Mouse (Mus musculus) hindbrain, embryonic 14.5 days (tissue): ENCODE data around the gene Babam2. TPM values are rescaled to one million over a fixed set of nuclear protein-coding genes. Genes with fewer than 3 reads are reported as not detected.

Experiments used
- ATAC-seq: fragments of 200-750 bp; cut with Nextera tagmentation; 2 replicates; pipeline ENCODE4 v1.8.0; 2017; ENCODE audit warnings: moderate number of reproducible peaks, mild to moderate bottlenecking, moderate TSS enrichment, moderate library complexity; ENCODE audit not compliant: low FRiP score
- DNase-seq: peaks from one replicate; pipeline ENCODE4 v3.0.0-alpha.2; 2015; ENCODE audit warnings: low spot score
- H3K27ac ChIP-seq: fragments of 300-500 bp; sonication (generic); 2 replicates; pipeline ENCODE4 v1.5.1; 2014; ENCODE audit warnings: mild to moderate bottlenecking, moderate library complexity
- H3K27me3 ChIP-seq: fragments of 300-500 bp; sonication (generic); 2 replicates; pipeline ENCODE4 v1.6.1; 2014; ENCODE audit warnings: mild to moderate bottlenecking, low read length, mixed read lengths; ENCODE audit not compliant: control insufficient read depth, insufficient read depth
- H3K36me3 ChIP-seq: fragments of 300-500 bp; sonication (generic); replicated peaks from 2 replicates; pipeline ENCODE4 v1.6.1; 2014; ENCODE audit not compliant: control insufficient read depth, insufficient read depth
- H3K4me1 ChIP-seq: fragments of 300-500 bp; sonication (generic); replicated peaks from 2 replicates; pipeline ENCODE4 v1.6.1; 2014; ENCODE audit warnings: antibody characterized with exemption, low read length, mixed read lengths; ENCODE audit not compliant: control insufficient read depth, insufficient read depth
- H3K4me2 ChIP-seq: fragments of 300-500 bp; sonication (generic); replicated peaks from 2 replicates; pipeline ENCODE4 v1.6.1; 2014; ENCODE audit warnings: mild to moderate bottlenecking, moderate library complexity
- H3K4me3 ChIP-seq: fragments of 300-500 bp; sonication (generic); replicated peaks from 2 replicates; pipeline ENCODE4 v1.5.1; 2014; ENCODE audit warnings: mild to moderate bottlenecking, low read length
- H3K9ac ChIP-seq: fragments of 300-500 bp; sonication (generic); 2 replicates; pipeline ENCODE4 v1.6.1; 2014
- H3K9me3 ChIP-seq: fragments of 300-500 bp; sonication (generic); 2 replicates; pipeline ENCODE4 v1.6.1; 2016; ENCODE audit warnings: low read length; ENCODE audit not compliant: control insufficient read depth
- WGBS: fragments of 180-500 bp; shearing (Covaris S2); extraction: QIAGEN DNeasy Blood & Tissue Kit; methylation state at CpG from one replicate; pipeline ENCODE4 v1.1.7; 2014; 5-methylcytosine and 5-hydroxymethylcytosine counted together
- polyA plus RNA-seq: library from polyadenylated mRNA; unstranded; fragments of >200 nt; fragmentation: Nextera tagmentation; extraction: Ambion mirVana; gene quantifications from 2 replicates; pipeline ENCODE4 v1.2.1, GENCODE M21; 2014

The Babam2 gene
- polyA plus RNA-seq, 1 experiment from 2014 or later = 39.8 TPM

GRCm38 (mm10) chr5:32066839-32067238 lies 369.4 kb downstream of the Babam2 start:
- no peaks in the 10 kb centered on the region for H3K36me3 ChIP-seq
- no peaks in the 10 kb centered on the region for H3K4me1 ChIP-seq
- H3K27me3 ChIP-seq = no peaks in the 10 kb centered on the region
- H3K9ac ChIP-seq = no peak overlapping the region
- no peak overlapping the region for H3K4me3 ChIP-seq
- ATAC-seq = no peak
- no peak for DNase-seq
- no peak overlapping the region for H3K4me2 ChIP-seq
- no peaks in the 10 kb centered on the region for H3K9me3 ChIP-seq
- WGBS = 87% methylated on average over 2 of the region's 2 CpGs
- H3K27ac ChIP-seq = no peak overlapping the region

GRCm38 (mm10) chr5:32068616-32069015 lies 371.1 kb downstream of the Babam2 start:
- no peaks in the 10 kb centered on the region for H3K27me3 ChIP-seq

GRCm38 (mm10) chr5:32069096-32069495 lies 371.6 kb downstream of the Babam2 start:
- no peak for DNase-seq
- no peak overlapping the region for H3K4me3 ChIP-seq
- H3K4me2 ChIP-seq = no peak overlapping the region
- H3K27ac ChIP-seq = no peak overlapping the region
- 79% methylated on average over 4 of the region's 4 CpGs for WGBS
- no peaks in the 10 kb centered on the region for H3K27me3 ChIP-seq
- H3K9ac ChIP-seq = no peak overlapping the region
- no peak for ATAC-seq
- no peaks in the 10 kb centered on the region for H3K9me3 ChIP-seq
- H3K36me3 ChIP-seq = no peaks in the 10 kb centered on the region
- H3K4me1 ChIP-seq = no peaks in the 10 kb centered on the region

More at GRCm38 (mm10) chr5:32068616-32069015, 371.1 kb downstream of the Babam2 start:
- H3K4me1 ChIP-seq = no peaks in the 10 kb centered on the region
- DNase-seq = no peak
- ATAC-seq = no peak
- no peak overlapping the region for H3K9ac ChIP-seq
- 86% methylated on average over 3 of the region's 3 CpGs for WGBS
- H3K4me2 ChIP-seq = no peak overlapping the region
- no peaks in the 10 kb centered on the region for H3K9me3 ChIP-seq
- H3K27ac ChIP-seq = no peak overlapping the region
- no peak overlapping the region for H3K4me3 ChIP-seq
- no peaks in the 10 kb centered on the region for H3K36me3 ChIP-seq

- Histone ChIP-seq H3K4me2 (no peak overlapping the region), H3K4me3 (no peak overlapping the region), H3K9ac (no peak overlapping the region), H3K36me3 (no peaks in the 10 kb centered on the region), H3K4me1 (no peaks in the 10 kb centered on the region), H3K9me3 (no peaks in the 10 kb centered on the region), H3K27me3 (no peaks in the 10 kb centered on the region), H3K27ac (no peak overlapping the region)
- DNase-seq (no peak), ATAC-seq (no peak)
- WGBS = 80% methylated on average over 10 of the region's 10 CpGs
Measured at GRCm38 (mm10) chr5:32069566-32070169, 372.2 kb downstream of the Babam2 start.

GRCm38 (mm10) chr5:32070781-32071180 lies 373.3 kb downstream of the Babam2 start:
- Histone ChIP-seq H3K27me3 (no peaks in the 10 kb centered on the region), H3K9ac (no peak overlapping the region), H3K4me2 (no peak overlapping the region), H3K4me3 (no peak overlapping the region), H3K9me3 (no peaks in the 10 kb centered on the region), H3K27ac (no peak overlapping the region), H3K4me1 (no peaks in the 10 kb centered on the region), H3K36me3 (no peaks in the 10 kb centered on the region)
- ATAC-seq (no peak), DNase-seq (no peak)
- 88% methylated on average over 3 of the region's 3 CpGs for WGBS

GRCm38 (mm10) chr5:32071314-32071713 lies 373.8 kb downstream of the Babam2 start:
- no peak for ATAC-seq
- no peaks in the 10 kb centered on the region for H3K36me3 ChIP-seq
- H3K4me2 ChIP-seq = no peak overlapping the region
- H3K4me1 ChIP-seq = no peaks in the 10 kb centered on the region
- H3K27ac ChIP-seq = no peak overlapping the region
- DNase-seq = no peak
- no peaks in the 10 kb centered on the region for H3K27me3 ChIP-seq
- 84% methylated on average over 4 of the region's 4 CpGs for WGBS
- H3K4me3 ChIP-seq = no peak overlapping the region
- H3K9me3 ChIP-seq = no peaks in the 10 kb centered on the region
- H3K9ac ChIP-seq = no peak overlapping the region

GRCm38 (mm10) chr5:32071824-32072223 lies 374.3 kb downstream of the Babam2 start:
- Histone ChIP-seq H3K9me3 (no peaks in the 10 kb centered on the region), H3K4me2 (no peak overlapping the region), H3K9ac (no peak overlapping the region), H3K27ac (no peak overlapping the region), H3K36me3 (no peaks in the 10 kb centered on the region), H3K27me3 (no peaks in the 10 kb centered on the region), H3K4me3 (no peak overlapping the region), H3K4me1 (no peaks in the 10 kb centered on the region)
- ATAC-seq (no peak), DNase-seq (no peak)
- 91% methylated on average over 5 of the region's 5 CpGs for WGBS

GRCm38 (mm10) chr5:32072877-32073276 lies 375.4 kb downstream of the Babam2 start:
- Histone ChIP-seq H3K4me1 (no peaks in the 10 kb centered on the region), H3K4me2 (no peak overlapping the region), H3K27me3 (no peaks in the 10 kb centered on the region), H3K27ac (no peak overlapping the region), H3K9ac (no peak overlapping the region), H3K9me3 (no peaks in the 10 kb centered on the region), H3K36me3 (no peaks in the 10 kb centered on the region), H3K4me3 (no peak overlapping the region)
- no peak for DNase-seq
- 97% methylated on average over 3 of the region's 3 CpGs for WGBS
- ATAC-seq = no peak

GRCm38 (mm10) chr5:32074053-32074452 lies 376.6 kb downstream of the Babam2 start:
- WGBS = 83% methylated on average over 3 of the region's 3 CpGs

GRCm38 (mm10) chr5:32077139-32077538 lies 379.7 kb downstream of the Babam2 start:
- Histone ChIP-seq H3K4me2 (no peak overlapping the region), H3K4me1 (peaks cover 5% of the 10 kb centered on the region; the same call in 1 of the 2 replicates), H3K9ac (no peak overlapping the region), H3K9me3 (no peaks in the 10 kb centered on the region), H3K27me3 (no peaks in the 10 kb centered on the region), H3K36me3 (no peaks in the 10 kb centered on the region), H3K27ac (no peak overlapping the region), H3K4me3 (no peak overlapping the region)
- ATAC-seq = no peak
- no peak for DNase-seq
- 95% methylated on average over 3 of the region's 3 CpGs for WGBS

More at GRCm38 (mm10) chr5:32074053-32074452, 376.6 kb downstream of the Babam2 start:
- Histone ChIP-seq H3K4me1 (no peaks in the 10 kb centered on the region), H3K9me3 (no peaks in the 10 kb centered on the region), H3K27ac (no peak overlapping the region), H3K4me3 (no peak overlapping the region), H3K27me3 (no peaks in the 10 kb centered on the region), H3K9ac (no peak overlapping the region), H3K4me2 (no peak overlapping the region), H3K36me3 (no peaks in the 10 kb centered on the region)
- no peak for DNase-seq
- ATAC-seq = no peak
